Mouse (Mus musculus) stomach, embryonic 15.5 days (tissue): ENCODE measurements at regions not wholly inside any gene's neighbourhood (a gene's known extent, or its start where the extent isn't known, plus 50 kb on each side); places are given as distances from the start of the nearest gene placed in this dataset.

Source experiments
- ATAC-seq: fragments of 200-750 bp; cut with Nextera tagmentation; 2 replicates; pipeline ENCODE4 v1.8.0; 2017; ENCODE audit warnings: low read depth, moderate number of reproducible peaks, moderate TSS enrichment; ENCODE audit not compliant: insufficient read depth, low FRiP score
- H3K27ac ChIP-seq: fragments of 300-500 bp; sonication (generic); 2 replicates; pipeline ENCODE4 v1.5.1; 2015; ENCODE audit warnings: mild to moderate bottlenecking, inconsistent platforms
- H3K27me3 ChIP-seq: fragments of 300-500 bp; sonication (generic); replicated peaks from 2 replicates; pipeline ENCODE4 v1.6.1; 2015; ENCODE audit warnings: inconsistent platforms
- H3K36me3 ChIP-seq: fragments of 300-500 bp; sonication (generic); 2 replicates; pipeline ENCODE4 v1.6.1; 2015; ENCODE audit warnings: inconsistent platforms
- H3K4me1 ChIP-seq: fragments of 300-500 bp; sonication (generic); 2 replicates; pipeline ENCODE4 v1.6.1; 2015; ENCODE audit warnings: inconsistent platforms
- H3K4me2 ChIP-seq: fragments of 300-500 bp; sonication (generic); 2 replicates; pipeline ENCODE4 v1.6.1; 2015; ENCODE audit warnings: mild to moderate bottlenecking, inconsistent platforms
- H3K4me3 ChIP-seq: fragments of 300-500 bp; sonication (generic); replicated peaks from 2 replicates; pipeline ENCODE4 v1.5.1; 2015; ENCODE audit warnings: inconsistent platforms
- H3K9ac ChIP-seq: fragments of 300-500 bp; sonication (generic); 2 replicates; pipeline ENCODE4 v1.6.1; 2015; ENCODE audit warnings: inconsistent platforms
- H3K9me3 ChIP-seq: fragments of 300-500 bp; sonication (generic); 2 replicates; pipeline ENCODE4 v1.6.1; 2016; ENCODE audit warnings: inconsistent platforms
- WGBS: fragments of 180-500 bp; shearing (Covaris S2); methylation state at CpG from one replicate; pipeline ENCODE4 v1.1.7; 2015; 5-methylcytosine and 5-hydroxymethylcytosine counted together

- H3K4me3 ChIP-seq: no peak overlapping the region
- no peaks in the 10 kb centered on the region for H3K4me1 ChIP-seq
- no peak overlapping the region for H3K4me2 ChIP-seq
- WGBS: 81% methylated on average over 6 of the region's 6 CpGs
- no peak for ATAC-seq
- H3K27me3 ChIP-seq: no peaks in the 10 kb centered on the region
- H3K36me3 ChIP-seq: no peaks in the 10 kb centered on the region
- no peak overlapping the region for H3K9ac ChIP-seq
- H3K9me3 ChIP-seq: no peaks in the 10 kb centered on the region
- H3K27ac ChIP-seq: no peak overlapping the region
These were observed 186.1 kb upstream of the Arglu1 start for GRCm38 (mm10) chr8:8876469-8876868.

GRCm38 (mm10) chr8:8871938-8872337 is 181.6 kb upstream of the Arglu1 start:
- H3K27ac ChIP-seq: no peak overlapping the region
- no peaks in the 10 kb centered on the region for H3K36me3 ChIP-seq
- no peak overlapping the region for H3K4me2 ChIP-seq
- no peaks in the 10 kb centered on the region for H3K27me3 ChIP-seq
- H3K4me1 ChIP-seq: no peaks in the 10 kb centered on the region
- no peaks in the 10 kb centered on the region for H3K9me3 ChIP-seq
- no peak overlapping the region for H3K4me3 ChIP-seq
- ATAC-seq: no peak
- no peak overlapping the region for H3K9ac ChIP-seq
- 70% methylated on average over 3 of the region's 3 CpGs for WGBS

GRCm38 (mm10) chr8:8871039-8871438 is 180.7 kb upstream of the Arglu1 start:
- Histone ChIP-seq H3K27me3 (no peaks in the 10 kb centered on the region), H3K27ac (no peak overlapping the region), H3K36me3 (no peaks in the 10 kb centered on the region), H3K4me2 (no peak overlapping the region), H3K4me1 (no peaks in the 10 kb centered on the region), H3K9me3 (no peaks in the 10 kb centered on the region), H3K4me3 (no peak overlapping the region), H3K9ac (no peak overlapping the region)
- no peak for ATAC-seq
- 71% methylated on average over 8 of the region's 8 CpGs for WGBS

GRCm38 (mm10) chr8:8870487-8870886 is 180.2 kb upstream of the Arglu1 start:
- Histone ChIP-seq H3K4me2 (no peak overlapping the region), H3K27ac (no peak overlapping the region), H3K4me1 (no peaks in the 10 kb centered on the region), H3K9me3 (no peaks in the 10 kb centered on the region), H3K36me3 (no peaks in the 10 kb centered on the region), H3K4me3 (no peak overlapping the region), H3K9ac (no peak overlapping the region), H3K27me3 (no peaks in the 10 kb centered on the region)
- WGBS: 29% methylated on average over 4 of the region's 4 CpGs
- ATAC-seq: no peak

- Histone ChIP-seq H3K27me3 (no peaks in the 10 kb centered on the region), H3K27ac (no peak overlapping the region), H3K4me3 (no peak overlapping the region), H3K4me1 (no peaks in the 10 kb centered on the region), H3K9me3 (no peaks in the 10 kb centered on the region), H3K36me3 (no peaks in the 10 kb centered on the region), H3K9ac (no peak overlapping the region), H3K4me2 (no peak overlapping the region)
- WGBS: 60% methylated on average over 6 of the region's 6 CpGs
- ATAC-seq: no peak
These were observed 179.0 kb upstream of the Arglu1 start for GRCm38 (mm10) chr8:8869338-8869737.

GRCm38 (mm10) chr8:8867924-8868323 is 177.6 kb upstream of the Arglu1 start:
- H3K27me3 ChIP-seq: no peaks in the 10 kb centered on the region
- ATAC-seq: no peak
- no peak overlapping the region for H3K27ac ChIP-seq
- no peaks in the 10 kb centered on the region for H3K9me3 ChIP-seq
- H3K36me3 ChIP-seq: no peaks in the 10 kb centered on the region
- no peak overlapping the region for H3K9ac ChIP-seq
- H3K4me1 ChIP-seq: no peaks in the 10 kb centered on the region
- no peak overlapping the region for H3K4me3 ChIP-seq
- 59% methylated on average over 8 of the region's 8 CpGs for WGBS
- no peak overlapping the region for H3K4me2 ChIP-seq

- Histone ChIP-seq H3K27ac (no peak overlapping the region), H3K4me2 (no peak overlapping the region), H3K9me3 (no peaks in the 10 kb centered on the region), H3K36me3 (no peaks in the 10 kb centered on the region), H3K4me1 (no peaks in the 10 kb centered on the region), H3K27me3 (no peaks in the 10 kb centered on the region), H3K4me3 (no peak overlapping the region), H3K9ac (no peak overlapping the region)
- WGBS: 31% methylated on average over 9 of the region's 9 CpGs
- no peak; the same call in 1 of the 2 replicates for ATAC-seq
These were observed 176.9 kb upstream of the Arglu1 start for GRCm38 (mm10) chr8:8867126-8867777.

GRCm38 (mm10) chr8:8862767-8863166 is 172.4 kb upstream of the Arglu1 start:
- H3K4me1 ChIP-seq: no peaks in the 10 kb centered on the region
- no peak for ATAC-seq
- H3K27me3 ChIP-seq: no peaks in the 10 kb centered on the region
- H3K9ac ChIP-seq: no peak overlapping the region
- H3K27ac ChIP-seq: no peak overlapping the region
- H3K36me3 ChIP-seq: no peaks in the 10 kb centered on the region
- no peak overlapping the region for H3K4me3 ChIP-seq
- no peaks in the 10 kb centered on the region for H3K9me3 ChIP-seq
- WGBS: 74% methylated on average over 6 of the region's 6 CpGs
- no peak overlapping the region for H3K4me2 ChIP-seq

- H3K4me1 ChIP-seq: no peaks in the 10 kb centered on the region
- no peak overlapping the region for H3K27ac ChIP-seq
- no peak overlapping the region for H3K4me3 ChIP-seq
- H3K4me2 ChIP-seq: no peak overlapping the region
- no peaks in the 10 kb centered on the region for H3K36me3 ChIP-seq
- no peak overlapping the region for H3K9ac ChIP-seq
- no peaks in the 10 kb centered on the region for H3K9me3 ChIP-seq
- no peak for ATAC-seq
- 72% methylated on average over 9 of the region's 9 CpGs for WGBS
- H3K27me3 ChIP-seq: no peaks in the 10 kb centered on the region
These were observed 171.1 kb upstream of the Arglu1 start for GRCm38 (mm10) chr8:8861331-8861940.

- Histone ChIP-seq H3K27ac (no peak overlapping the region), H3K4me2 (no peak overlapping the region), H3K27me3 (no peaks in the 10 kb centered on the region), H3K36me3 (no peaks in the 10 kb centered on the region), H3K9ac (no peak overlapping the region), H3K4me3 (no peak overlapping the region), H3K4me1 (no peaks in the 10 kb centered on the region), H3K9me3 (no peaks in the 10 kb centered on the region)
- no peak for ATAC-seq
- 37% methylated on average over 3 of the region's 3 CpGs for WGBS
These were observed 168.3 kb upstream of the Arglu1 start for GRCm38 (mm10) chr8:8858636-8859035.

GRCm38 (mm10) chr8:8852656-8853366 is 162.5 kb upstream of the Arglu1 start:
- Histone ChIP-seq H3K36me3 (no peaks in the 10 kb centered on the region), H3K4me2 (no peak overlapping the region), H3K9ac (no peak overlapping the region), H3K4me1 (peaks cover 4% of the 10 kb centered on the region; the same call in 1 of the 2 replicates), H3K9me3 (no peaks in the 10 kb centered on the region), H3K27me3 (no peaks in the 10 kb centered on the region), H3K27ac (no peak overlapping the region), H3K4me3 (no peak overlapping the region)
- ATAC-seq: peak; percentile 50; the same call in 1 of the 2 replicates
- 25% methylated on average over 7 of the region's 7 CpGs for WGBS

- Histone ChIP-seq H3K36me3 (no peaks in the 10 kb centered on the region), H3K4me2 (no peak overlapping the region), H3K9me3 (no peaks in the 10 kb centered on the region), H3K4me3 (no peak overlapping the region), H3K9ac (no peak overlapping the region), H3K4me1 (peaks cover 4% of the 10 kb centered on the region; the same call in 1 of the 2 replicates), H3K27ac (no peak overlapping the region), H3K27me3 (no peaks in the 10 kb centered on the region)
- no peak for ATAC-seq
- WGBS: 34% methylated on average over 4 of the region's 4 CpGs
These were observed 160.9 kb upstream of the Arglu1 start for GRCm38 (mm10) chr8:8851271-8851670.
